Mouse (Mus musculus) kidney, postnatal 10 days (tissue): ENCODE measurements around the gene Agap2.
"Not testable (repeated sequence)": the region's sequence is repeated elsewhere in the genome, so short reads cannot be mapped to it uniquely, and the experiment has no call there.

Source experiments
- DNase-seq: peaks from one replicate; pipeline ENCODE4 v3.0.0; 2021; ENCODE audit warnings: mixed read lengths

Gene Agap2

DNA sequence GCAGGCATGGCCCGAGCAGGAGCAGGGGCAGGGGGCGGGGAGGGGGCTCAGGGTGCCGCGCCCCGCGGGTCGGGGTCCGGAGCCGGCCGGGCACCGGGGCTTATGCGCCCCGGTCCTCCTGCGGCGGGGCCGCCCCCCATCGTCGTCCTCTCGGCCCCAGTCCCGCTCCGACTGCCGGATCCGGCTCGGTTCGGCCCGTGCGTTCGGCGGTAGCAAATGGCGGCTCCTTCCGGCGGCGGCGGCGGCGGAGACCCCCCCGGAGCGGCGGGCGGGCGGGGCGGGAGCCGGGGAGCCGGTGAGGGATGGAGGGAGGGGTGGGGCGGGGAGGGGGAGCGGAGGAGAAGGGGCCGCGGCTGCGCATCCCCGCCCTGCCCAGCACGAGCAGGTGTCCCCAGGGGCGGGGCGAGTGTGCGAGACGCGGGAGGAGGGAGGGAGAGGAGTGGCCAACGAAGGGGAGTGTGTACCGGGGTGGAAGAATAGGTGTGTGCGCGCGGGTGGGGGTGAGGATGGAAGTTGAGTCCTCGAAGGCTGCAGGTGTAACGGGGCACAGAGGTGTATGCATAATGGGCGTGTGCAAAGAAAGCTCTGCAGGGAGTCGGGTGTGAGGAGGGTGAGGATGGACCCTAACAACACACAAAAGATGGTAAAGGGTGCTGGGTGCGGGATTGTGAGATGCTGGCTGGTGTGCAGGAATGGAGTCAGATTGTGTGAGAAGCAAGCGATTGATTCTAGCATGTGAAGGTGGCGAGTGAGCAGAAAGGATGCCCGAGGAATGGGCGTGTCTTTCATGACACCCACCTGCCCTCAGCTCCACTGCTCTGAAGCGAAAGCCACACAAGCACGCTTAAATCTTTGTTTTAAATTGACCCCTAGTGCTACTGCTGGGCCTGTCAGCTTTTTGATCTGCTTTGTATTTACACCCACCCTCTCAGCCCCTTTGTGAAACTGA, 14.8 kb upstream of the Agap2 start, which contains the start of gene March9:
Gene March9, minus strand, starts transcription at position 217 of the 949 bp plus-strand sequence.
- DNase-seq = peak; percentile 85

DNA sequence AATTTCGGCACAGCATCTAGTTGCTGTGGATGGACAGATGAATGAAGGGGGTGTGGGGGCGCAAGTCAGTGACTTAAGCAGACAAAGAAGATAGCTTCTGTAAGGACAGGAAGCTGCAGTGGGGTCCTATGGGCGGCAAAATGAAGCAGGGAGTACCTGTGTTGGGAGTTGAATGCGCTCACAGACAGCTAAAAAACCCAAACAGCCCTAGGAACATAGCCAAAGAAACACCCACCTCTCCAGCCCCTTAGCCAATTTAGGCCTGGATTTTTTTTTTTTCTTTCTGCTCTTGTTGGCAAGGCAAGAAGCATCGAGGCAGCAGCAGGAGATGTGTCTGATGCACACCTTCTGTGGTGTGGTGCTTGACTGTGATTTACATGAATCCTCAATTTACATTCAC, 14.0 kb upstream of the Agap2 start:
- no peak for DNase-seq

DNA sequence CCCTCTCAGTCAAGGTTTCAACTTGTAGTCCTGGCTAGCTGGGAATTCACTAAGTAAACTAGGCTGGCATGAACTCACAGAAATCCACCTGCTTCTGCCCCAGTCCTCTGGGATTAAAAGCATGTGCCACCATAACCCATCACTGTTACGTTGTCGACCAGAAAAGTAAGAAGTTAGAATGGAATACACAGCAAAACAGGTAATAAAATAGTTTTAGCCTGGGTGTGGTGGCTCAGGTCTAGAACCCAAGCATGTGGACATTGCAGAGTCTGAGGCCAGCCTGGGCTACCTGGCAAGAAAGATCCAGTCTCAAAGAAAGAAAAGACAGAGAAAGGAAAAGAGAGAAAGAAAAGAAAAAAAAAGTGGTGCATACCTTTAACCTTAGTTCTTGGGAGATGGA, 13.6 kb upstream of the Agap2 start:
- no peak for DNase-seq

DNA sequence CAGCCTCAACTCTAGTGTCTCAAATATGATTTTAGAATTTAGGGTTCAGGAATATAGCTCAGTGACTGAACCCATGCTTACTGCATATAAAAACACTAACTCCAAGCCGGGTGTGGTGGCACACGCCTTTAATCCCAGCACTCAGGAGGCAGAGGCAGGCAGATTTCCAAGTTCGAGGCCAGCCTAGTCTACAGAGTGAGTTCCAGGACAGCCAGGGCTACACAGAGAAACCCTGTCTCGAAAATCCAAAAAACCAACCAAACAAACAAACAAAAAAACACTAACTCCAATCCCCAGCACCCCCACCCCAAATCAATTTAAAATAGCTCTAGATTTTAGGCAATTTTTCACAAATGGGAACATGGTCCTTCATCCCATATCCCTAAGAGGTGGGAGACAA, 13.0 kb upstream of the Agap2 start:
- DNase-seq = not testable (repeated sequence)

DNA sequence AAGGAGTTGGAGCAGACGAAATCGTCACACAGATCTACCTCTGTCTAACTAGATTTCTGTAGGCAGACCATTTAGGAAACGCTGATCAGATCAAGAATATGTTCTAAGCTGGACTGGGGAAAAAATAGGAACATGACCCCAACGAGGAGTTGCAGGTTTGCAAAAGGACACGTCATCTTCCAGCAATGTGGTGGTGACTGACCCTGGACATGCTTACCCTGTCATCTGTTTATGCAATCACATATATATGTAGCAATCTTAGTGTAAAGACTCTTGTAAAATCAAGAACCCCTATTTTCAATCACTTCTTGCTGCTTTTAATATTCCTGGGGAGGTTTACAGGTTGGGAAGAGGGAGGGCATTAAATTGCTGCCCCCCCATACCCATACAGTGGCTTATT, 12.6 kb upstream of the Agap2 start:
- DNase-seq = no peak

DNA sequence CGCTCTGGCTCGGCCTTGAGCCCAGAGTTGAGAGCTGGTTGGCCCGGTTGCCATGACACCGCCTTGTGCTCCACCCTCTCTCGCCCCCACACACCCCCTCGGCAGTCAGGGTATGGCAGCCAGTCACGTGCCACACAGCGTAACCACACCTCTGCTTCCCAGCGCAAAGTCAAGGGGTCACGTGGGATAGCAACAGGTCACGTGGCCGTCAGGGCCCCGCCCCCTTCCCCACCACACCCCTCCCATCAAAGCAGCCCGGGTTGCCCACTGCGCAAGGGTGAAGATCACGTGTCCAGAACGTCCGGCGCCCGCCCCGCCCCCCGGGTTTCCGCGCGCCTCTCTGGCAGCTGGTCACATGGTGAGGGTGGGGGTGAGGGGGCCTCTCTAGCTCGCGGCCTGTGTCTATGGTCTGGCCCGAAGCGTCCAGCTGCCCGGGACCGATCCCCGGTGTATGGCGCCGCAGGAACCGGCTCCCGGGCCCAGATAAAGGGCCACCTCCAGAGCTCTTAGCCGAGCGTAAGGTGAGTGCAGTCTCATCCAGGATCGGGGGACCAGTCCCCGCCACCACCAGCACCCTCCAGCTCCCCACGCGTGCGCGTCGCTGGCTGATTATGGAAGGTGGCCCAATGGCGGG, 11.7 kb upstream of the Agap2 start, which contains the start of gene Cdk4:
Gene Cdk4, plus strand, starts transcription at position 296 of the 634 bp plus-strand sequence.
- DNase-seq = peak; percentile 100

DNA sequence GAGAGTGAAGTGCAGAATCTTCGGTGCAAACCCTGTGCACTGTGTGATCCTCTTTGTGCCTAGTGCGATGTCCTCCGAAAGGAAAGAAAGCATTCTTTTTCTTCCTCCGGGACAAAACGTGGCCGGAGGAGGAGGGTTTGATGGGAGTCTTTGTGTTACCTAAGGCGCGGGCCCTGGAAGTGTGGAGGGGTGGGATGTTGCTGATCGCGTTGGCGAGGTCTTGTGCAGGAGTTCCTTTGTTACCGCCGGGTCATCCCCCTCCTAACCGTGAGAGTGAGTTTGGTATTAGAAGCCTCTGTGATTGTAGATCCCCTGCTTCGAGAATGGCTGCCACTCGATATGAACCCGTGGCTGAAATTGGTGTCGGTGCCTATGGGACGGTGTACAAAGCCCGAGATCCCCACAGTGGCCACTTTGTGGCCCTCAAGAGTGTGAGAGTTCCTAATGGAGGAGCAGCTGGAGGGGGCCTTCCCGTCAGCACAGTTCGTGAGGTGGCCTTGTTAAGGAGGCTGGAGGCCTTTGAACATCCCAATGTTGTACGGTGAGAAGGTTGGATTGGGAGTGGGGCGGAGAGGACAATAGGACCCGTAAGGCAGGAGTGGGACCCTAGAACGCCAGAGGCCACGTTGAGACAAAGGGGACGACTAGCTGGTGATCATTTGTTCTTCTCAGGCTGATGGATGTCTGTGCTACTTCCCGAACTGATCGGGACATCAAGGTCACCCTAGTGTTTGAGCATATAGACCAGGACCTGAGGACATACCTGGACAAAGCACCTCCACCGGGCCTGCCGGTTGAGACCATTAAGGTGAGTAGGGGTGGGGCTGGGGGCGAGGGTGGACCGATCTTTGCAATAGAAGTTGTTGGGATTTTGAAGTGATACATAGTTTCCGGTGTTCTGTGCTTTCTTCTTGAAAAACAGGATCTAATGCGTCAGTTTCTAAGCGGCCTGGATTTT, 10.9 kb upstream of the Agap2 start:
- peak; percentile 42 for DNase-seq

DNA sequence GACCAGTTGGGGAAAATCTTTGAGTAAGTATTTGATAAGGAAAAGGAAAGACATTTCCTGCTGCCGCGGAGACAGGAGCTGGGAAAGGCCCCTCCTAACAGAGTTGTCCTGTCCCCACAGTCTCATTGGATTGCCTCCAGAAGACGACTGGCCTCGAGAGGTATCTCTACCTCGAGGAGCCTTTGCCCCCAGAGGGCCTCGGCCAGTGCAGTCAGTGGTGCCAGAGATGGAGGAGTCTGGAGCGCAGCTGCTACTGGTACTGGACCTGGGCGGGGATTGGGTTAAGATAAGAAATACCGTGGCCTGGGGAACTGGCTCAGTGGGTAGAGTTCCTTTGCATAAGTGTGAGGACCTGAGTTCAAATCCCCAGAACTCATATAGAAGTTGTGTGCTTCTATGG, 9.1 kb upstream of the Agap2 start:
- no peak for DNase-seq

DNA sequence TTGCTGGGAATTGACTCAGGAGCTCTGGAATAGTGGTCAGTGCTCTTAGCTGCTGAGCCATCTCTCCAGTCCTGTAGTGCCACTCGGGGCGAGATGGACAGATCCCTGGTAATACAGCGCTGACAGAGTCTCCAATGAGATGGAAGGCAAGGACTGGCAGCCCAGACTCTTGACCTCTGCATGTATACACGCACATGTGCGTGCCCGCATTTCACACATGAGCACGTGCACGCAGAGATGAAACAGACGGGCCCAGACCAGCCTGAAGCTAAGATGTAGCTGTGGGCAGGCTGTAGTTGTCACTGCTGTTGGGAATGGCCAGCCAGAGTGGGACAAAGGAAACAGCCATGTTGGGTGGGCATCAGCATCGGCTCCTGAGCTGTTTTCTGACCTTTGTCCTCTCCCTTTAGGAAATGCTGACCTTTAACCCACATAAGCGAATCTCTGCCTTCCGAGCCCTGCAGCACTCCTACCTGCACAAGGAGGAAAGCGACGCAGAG, 8.5 kb upstream of the Agap2 start:
- no peak for DNase-seq

DNA sequence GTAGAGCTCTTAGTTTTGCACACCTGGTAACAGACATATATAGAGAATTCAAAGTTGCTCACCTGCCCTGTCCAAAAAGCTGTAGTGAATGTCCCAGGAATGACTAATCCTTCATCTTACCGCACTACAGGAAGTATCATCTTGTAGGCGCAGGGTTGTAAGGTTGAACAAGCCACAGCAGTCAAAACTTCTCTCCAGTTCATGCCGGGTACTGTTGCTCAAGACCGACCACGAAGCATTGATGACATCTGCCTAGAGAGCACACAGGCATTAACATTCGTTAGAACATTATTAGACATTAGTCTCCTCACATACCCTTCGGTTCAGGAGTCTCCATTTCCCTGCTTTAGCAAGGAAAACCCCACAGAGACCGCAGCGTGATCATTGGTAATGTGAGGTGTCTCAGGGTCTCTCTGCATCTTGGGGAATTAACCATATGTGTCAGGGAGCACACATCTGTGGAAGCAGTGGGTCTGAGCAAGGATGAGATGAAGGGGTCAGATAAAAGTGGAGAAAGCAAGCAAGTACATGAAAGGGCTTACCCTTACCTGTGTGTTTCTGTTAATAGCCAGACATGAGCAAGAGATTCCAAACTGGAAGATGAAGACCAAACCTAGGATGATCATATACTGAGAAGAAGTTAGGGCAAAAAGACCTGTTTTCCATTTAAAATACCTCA, 6.6 kb upstream of the Agap2 start:
- no peak for DNase-seq

DNA sequence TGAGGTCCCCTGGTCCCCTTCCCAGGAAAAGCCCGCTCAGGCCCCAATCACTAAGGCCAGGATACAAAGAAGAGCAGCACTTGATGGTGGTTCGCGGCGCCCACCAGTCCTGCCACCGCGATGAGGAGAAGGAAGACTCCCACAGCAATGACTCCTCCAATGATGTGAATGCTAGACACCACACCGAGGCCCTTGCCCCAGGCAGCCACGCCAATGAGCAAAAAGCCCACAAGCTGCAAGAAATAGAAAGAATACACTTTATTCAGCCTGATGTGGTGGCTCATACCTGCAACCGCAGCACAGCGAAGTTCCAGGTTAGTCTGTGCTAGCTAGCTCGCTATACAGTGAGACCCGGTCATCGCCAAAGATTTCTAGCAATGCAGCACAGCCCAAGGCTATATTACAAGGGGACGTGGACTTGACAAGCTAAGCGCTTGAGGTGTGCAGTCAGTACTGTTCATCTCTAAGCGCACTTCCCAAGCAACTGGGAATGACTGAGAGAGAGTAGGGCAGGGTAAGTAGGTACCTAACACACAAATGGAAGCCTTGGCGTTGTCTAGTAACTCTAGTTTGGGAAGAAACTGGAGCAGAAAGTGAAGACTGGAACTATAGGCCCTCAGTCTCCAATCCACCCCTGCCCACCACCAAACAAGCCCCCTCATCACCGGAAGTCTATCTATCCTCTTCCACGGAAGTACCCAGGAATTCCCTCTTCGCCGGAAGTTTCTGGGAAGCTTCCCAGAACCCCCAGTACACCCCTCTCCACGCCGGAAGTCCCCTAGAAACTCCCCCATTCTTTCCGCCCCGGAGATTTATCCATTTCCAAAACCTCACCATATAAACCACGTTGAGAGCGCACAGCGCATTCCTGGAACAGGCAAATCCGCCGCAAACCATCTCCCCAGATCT, 5.5 kb upstream of the Agap2 start:
- no peak for DNase-seq

DNA sequence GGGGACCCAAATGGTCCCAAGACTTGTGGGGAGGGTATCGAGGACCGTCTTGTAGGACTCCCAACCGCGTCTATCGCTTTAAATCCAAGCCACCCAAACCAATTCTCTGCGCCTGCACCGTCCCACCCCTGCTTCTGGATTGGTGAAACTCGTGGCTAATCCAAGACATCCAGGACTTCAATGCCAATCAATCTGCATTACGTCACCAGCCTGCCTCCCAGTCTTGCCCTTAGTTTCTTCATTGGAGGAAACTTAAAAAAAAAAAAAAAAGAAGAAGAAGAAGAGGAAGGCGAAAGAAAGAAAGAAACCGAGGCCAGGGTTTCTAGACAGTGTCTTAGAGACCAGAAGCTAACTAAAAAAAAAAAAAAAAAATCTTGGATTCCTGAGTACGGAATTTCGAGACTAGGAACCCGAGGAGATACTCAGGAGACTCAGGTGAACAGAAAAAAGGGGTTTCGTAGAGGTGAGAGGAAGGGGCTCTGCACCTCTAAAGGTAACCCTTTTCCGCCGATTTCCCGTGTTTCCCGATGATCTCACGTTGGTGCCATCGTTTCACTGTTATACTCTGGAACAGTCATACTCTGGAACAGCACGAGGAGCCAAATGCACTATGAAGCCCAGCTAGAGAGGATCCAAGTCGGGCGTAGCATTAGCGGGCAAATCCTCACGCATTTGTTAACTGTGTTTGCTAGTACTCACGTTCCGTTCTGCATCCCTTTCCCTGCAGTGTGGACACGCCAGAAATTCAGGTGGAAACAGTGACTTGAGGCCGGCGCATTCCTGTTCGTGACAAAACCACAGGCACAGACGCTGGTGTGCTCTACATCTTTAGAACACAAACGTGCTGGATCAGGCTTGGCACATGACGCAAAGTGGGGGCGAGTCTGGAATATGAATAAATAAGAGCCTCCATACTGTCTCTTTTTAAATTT, 4.6 kb upstream of the Agap2 start, which contains the start of gene Tspan31:
Gene Tspan31, minus strand, starts transcription at position 75 of the 932 bp plus-strand sequence.
- DNase-seq = peak; percentile 94

DNA sequence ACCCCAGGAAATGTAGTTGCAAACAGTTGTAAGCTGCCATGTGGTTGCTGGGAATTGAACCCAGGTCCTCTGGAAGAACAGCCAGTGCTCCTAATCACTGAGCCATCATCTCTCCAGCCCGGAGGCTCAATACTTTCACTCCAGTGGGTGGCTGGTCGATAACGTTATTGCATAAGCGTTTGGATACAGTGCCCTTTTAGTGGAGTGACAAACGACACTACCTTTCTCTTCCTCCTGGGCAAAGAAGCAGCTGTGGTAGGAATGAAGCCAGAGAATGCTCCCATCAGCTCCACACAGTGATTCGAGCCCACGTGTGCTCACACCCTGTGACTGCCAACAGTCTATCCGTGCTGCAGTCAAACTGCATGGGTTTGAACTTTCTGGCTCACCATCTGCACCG, 3.9 kb upstream of the Agap2 start:
- DNase-seq = no peak

DNA sequence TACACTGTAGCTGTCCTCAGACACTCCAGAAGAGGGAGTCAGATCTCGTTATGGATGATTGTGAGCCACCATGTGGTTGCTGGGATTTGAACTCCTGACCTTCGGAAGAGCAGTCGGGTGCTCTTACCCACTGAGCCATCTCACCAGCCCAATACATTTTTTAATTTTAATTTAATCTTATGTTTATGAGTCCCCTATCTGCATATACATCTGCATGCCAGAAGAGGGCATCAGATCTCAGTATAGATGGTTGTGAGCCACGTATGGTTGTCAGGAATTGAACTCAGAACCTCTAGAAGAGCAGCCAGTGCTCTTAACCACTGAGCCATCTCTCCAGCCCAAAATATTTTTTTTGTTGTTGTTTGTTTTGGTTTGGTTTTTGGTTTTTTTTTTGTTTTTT, 2.8 kb upstream of the Agap2 start:
- DNase-seq = not testable (repeated sequence)

DNA sequence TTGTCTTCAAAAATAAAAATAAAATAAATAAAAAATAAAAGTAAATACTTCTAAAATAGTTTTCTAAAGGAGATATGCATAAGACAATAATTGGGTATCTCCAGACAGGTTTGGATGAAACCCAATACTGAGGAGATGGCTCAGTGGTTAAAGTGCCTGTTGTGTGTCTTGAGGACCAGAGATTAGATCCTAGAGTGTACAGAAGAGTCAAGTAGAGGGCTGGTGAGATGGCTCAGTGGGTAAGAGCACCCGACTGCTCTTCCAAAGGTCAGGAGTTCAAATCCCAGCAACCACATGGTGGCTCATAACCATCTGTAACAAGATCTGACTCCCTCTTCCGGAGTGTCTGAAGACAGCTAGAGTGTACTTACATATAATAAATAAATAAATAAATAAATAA, 2.1 kb upstream of the Agap2 start:
- DNase-seq = not testable (repeated sequence)

DNA sequence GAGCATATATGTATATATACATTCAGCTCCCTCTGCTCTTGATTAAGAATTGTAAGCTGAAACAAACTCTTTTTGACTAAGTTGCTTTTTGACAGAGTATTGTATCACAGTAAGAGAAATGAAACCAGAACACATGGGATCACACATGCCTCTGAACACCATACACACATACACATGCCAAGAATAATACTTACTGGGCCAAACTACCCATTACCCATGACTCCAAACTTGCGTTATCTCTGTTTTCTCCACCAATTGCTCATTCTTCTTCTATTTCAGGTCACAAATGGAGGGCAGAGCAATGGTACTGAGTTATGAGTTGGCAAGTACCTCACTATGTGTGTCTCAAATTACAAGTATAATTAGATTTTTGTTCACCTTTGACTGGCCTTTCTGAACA, 1.1 kb upstream of the Agap2 start:
- no peak for DNase-seq

DNA sequence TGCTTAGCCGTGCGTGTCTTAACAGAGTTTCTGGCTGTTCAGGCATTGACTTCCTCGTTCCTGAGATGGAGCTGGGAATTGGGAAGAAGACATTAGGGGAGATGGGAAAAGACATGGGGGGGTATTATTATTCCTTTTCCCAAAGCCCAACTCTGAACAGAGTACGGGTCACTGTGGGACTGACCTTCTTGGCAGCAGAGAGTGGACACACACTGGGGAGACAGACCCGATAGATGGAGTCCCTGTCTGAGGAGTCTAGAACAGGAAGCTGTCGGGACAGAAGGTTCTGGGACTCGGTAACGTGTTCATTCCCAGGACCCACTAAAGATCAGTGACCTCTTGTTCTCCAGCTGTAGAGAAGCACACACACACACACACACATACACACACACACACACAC, 567 bp downstream of the Agap2 start:
- no peak for DNase-seq

DNA sequence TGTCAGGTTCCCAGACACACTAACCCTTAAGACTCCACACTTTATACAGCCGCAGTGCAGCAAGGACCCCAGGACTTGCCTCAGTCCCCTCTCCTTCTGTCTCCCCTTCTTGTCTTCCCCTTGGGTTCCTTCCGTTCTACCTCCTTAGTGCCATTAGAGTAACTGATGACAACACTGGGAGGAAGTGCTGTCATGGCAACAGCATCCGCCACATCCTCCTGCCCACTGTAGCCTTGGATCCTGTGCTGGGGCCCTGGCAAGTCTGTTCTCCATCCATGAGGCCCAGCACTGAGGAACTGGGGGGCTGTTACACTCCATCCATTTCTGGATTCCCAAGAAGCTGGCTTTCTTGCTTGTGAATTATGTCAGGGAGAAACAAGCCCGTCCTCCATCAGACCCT, 998 bp downstream of the Agap2 start:
- DNase-seq = no peak

DNA sequence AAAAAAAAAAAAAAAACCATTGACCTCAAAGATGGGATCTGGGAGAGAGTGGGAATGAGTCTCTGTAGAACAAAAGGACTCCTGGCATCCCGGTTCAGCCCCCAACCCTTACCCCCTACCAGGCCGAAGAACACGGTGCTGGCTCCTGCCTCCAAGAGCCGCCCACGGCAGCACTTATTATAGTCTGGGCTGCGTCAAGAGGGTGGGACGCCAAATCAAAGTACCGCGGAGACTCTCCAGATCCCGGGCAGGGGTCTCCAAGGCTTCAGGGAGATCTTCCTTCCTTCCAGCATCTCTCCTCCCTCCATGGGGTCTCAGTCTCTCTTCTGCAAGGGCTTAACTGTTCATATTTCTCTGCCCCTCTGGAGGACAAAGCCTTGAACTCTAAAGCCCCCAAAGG, 2.4 kb downstream of the Agap2 start:
- DNase-seq = no peak
